Mouse (Mus musculus) adrenal gland, postnatal 10 days (tissue): ENCODE results near the gene Rgs2. TPM values are rescaled to one million over a fixed set of nuclear protein-coding genes. Genes with fewer than 3 reads are reported as not detected.

Source experiments
- DNase-seq: peaks from one replicate; pipeline ENCODE4 v3.0.0; 2021; ENCODE audit warnings: mixed read lengths
- total RNA-seq, 2 experiments: library from RNA; stranded (reverse); gene quantifications; 2 replicates each; pipeline ENCODE4 v1.2.3; 2021

Gene Rgs2
- total RNA-seq, 2 experiments from 2014 or later: 254 to 383 TPM

- DNase-seq: peak; percentile 44
Measured at GRCm38 (mm10) chr1:143984988-143985625, 18.9 kb downstream of the Rgs2 start.

DNA sequence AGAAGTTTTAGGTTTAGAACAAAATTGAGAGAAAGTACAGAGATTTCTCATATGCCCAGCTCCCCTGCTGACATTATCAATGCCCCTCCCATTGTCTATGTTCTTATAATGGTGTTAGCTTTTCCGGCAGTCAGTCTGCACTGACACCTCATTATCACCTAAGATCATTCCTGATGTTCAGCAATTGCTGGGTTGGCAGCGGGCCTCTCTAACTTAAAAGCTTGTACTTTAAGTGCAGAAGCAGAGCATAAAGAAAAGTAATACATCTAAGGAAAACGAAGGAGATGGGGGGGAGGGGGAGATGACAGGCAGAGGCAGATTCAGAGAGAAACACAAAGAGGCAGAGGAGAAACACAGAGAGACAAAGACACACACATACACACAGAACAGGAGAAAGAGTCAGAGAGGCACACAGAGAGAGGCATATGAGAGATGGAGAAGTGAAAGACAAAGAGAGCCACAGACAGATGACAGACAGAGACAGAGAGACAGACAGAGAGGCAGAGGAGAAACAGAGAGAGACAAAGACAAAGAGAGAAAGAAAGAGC is 21.1 kb downstream of the Rgs2 start:
- DNase-seq: no peak

DNA sequence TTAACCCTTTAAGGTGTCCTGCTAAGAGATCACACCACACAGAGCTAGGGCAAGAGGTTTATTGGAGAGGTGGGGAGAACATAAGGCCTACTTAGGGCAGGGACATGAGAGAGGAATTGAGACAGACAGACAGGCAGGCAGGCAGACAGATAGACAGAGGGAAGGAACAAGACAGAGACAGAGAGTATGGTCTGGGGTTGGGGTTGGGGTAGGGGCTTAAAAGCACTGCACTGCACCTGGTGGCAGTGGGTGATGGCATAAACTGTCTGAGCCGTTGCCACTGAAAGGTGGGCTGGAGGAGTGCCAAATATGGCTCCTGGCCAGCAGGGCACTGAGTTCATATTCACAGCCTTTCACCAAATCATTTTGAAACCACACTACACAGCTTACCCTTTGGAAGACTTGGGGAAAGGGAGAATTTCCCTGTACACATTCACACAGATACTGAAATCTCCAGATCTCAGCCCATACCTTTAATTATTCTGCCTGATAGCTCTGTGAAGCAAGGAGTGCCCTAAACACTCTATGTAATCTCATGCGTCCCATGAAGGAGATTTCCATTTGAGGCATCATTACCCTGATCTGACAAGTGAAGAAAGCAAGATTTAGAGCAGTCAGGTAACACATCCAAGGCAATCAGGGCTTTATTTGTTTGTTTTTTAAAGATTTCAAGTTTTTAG is 21.7 kb downstream of the Rgs2 start:
- DNase-seq: peak; percentile 53

- peak; percentile 73 for DNase-seq
Measured at GRCm38 (mm10) chr1:143980811-143981210, 23.1 kb downstream of the Rgs2 start.

DNA sequence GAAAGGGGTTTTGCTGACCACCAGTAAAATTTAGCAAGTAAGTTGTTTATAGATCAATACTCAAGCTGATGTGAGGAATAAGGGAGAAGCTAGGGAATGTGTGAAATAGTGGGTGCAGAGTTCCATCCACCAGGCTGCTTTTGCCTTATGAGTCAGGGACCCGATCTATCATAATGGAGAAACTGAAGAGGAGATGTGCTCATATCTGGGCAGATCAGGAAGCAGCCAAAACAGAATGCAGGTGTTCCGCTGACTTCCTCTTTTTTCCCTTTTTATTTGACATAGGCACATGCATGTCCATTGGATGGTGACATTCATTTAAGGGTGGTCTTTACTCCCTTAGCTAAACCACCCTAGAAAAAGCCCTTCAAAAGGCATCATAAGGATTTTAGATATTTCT is 29.3 kb downstream of the Rgs2 start:
- no peak for DNase-seq

GRCm38 (mm10) chr1:143962301-143962700 is 41.7 kb downstream of the Rgs2 start:
- no peak for DNase-seq

- no peak for DNase-seq
Measured at GRCm38 (mm10) chr1:143960340-143960739, 43.6 kb downstream of the Rgs2 start.

DNA sequence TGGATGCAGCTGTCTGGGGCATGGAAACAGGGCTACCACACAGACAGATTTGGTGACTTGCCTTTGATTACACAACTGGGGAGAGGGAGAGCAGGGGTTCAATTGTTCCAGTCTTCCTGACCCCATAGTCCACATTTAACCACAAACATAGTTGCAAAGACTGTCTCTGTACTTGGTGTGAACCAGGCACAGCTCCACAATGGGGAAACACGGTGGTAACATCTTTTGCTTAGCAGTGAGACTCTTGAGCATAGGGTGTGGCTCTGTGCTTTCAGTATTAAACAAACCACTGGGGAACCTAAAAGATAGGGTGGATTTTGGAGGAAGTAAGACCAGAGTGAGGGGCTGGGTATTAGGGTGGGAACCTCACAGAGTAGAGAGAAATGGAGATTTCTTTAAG is 47.9 kb downstream of the Rgs2 start:
- no peak for DNase-seq

DNA sequence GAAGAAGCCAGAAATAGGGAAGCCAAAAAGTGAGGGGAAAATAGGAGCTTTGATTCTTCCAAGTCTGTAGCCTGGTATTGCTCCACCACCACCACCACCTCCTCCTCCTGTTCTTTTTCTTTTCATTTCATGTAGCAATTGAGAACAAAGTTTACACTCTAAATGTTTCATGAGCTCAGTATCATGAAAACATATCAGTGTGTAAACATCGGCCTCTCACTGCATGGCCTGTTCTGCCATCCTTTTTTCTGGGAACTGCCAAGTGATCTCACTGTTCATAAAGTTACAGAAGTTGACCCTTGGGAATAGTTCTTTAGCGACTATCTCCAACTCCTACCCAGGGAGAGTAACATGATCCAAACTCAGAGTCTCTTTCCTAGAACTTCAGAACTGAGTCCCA is 51.1 kb downstream of the Rgs2 start:
- DNase-seq: no peak

Other genes with a start within 250 kb of the Rgs2 start
- gene Trove2, start 227.1 kb downstream of the Rgs2 start, total RNA-seq: 10 to 100 TPM in 1 of 2 experiments, 1 to 10 TPM in 1; 8.3 to 10.4 TPM
- 10 to 100 TPM; 26.6 to 30.3 TPM for gene Uchl5, start 226.9 kb downstream of the Rgs2 start, total RNA-seq
- gene Rgs13, start 173.2 kb upstream of the Rgs2 start, total RNA-seq: not detected
- gene Rgs1, start 245.1 kb upstream of the Rgs2 start, total RNA-seq: 1 to 10 TPM; 1.2 to 1.5 TPM